Mouse (Mus musculus): ENCODE results near the gene Helq.

DNA sequence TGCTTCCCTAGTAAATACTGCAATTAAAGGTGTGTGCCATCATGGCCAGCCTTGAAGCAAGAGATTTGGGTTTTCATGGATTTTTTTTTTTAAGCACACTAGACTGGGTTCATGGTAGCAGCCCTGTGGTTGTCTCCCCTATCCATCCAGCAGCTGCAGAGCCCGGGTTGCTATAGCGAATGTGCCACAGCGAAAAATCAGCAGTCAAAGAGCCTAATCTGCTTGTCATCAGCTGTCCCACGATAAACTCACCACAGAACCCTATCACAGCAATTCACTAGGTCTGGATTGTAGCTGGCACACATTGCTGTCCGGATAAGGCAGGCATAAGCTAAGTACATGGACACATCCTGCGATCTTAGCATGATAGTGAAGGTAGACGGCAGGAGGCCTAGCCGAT, 61.5 kb downstream of the Helq start:
- TF ChIP-seq CTCF (IDR thresholded peaks at IDR 0.05; ENCODE audit: low read depth, low read length) (no peak), POLR2A (IDR thresholded peaks at IDR 0.05; ENCODE audit: extremely low read depth, insufficient read depth, low read length) (no peak)

All from liver, adult 2 months (tissue).